In the genomic region with DNA sequence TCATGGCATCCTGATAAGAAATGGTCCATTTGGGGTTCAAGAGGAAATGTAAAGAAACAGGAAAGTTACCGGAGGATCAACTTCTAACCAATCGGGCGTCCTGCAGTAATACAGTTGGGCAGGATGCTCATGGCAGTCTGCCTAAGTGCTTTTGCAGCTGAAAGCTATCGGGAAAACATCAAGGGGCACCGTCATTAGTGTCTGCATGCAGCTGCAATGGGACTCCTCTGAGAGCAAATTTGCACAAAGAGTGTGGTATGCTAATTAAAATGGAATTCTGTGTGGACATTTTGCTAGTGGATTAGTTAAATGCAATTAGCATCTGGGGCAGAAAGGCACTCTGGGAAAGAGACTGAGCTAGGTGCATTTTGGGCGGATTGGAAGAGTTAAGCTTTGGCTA, we compare ENCODE assay signal across 26 mouse cellular contexts.
DNase-seq lines count a peak whose midpoint lies in the region; ATAC-seq and TF ChIP-seq lines count a peak whose summit lies in the region.
"Had no signal": no experiment of that assay in that cellular context is flagged by ENCODE, and none has a peak within 500 bp of the region (broad histone marks: within the 10 kb centered on the region; RNA-seq: fewer than 3 reads in every experiment).

No protein-coding gene starts in this region.

- no peak overlapping the region for H3K27ac ChIP-seq in midbrain, postnatal 0 days (ENCODE audit: low read depth, low read length)
- H3K27ac ChIP-seq in midbrain, embryonic 11.5 days (ENCODE audit: low read depth, low read length): no peak overlapping the region
- H3K27ac ChIP-seq in forebrain, embryonic 13.5 days: no peak overlapping the region
- H3K27ac ChIP-seq: embryonic facial prominence, embryonic 15.5 days; heart, adult 2 months; limb, embryonic 13.5 days; liver, embryonic 12.5 days; midbrain, embryonic 12.5 days had no signal

- no peak for TF ChIP-seq CTCF in midbrain, postnatal 0 days (IDR thresholded peaks at IDR 0.05)

- no peaks in the 10 kb centered on the region for H3K4me1 ChIP-seq in midbrain, postnatal 0 days (ENCODE audit: insufficient read depth, low read length)
- H3K4me1 ChIP-seq in midbrain, embryonic 11.5 days (ENCODE audit: control insufficient read depth, insufficient read depth, low read length): no peaks in the 10 kb centered on the region
- peaks cover 7% of the 10 kb centered on the region; the same call in 1 of the 2 replicates for H3K4me1 ChIP-seq in forebrain, embryonic 13.5 days
- H3K4me1 ChIP-seq: embryonic facial prominence, embryonic 15.5 days; liver, embryonic 12.5 days; midbrain, embryonic 12.5 days had no signal

- H3K4me2 ChIP-seq in midbrain, postnatal 0 days (ENCODE audit: low read depth, low read length, poor library complexity, severe bottlenecking): no peak overlapping the region
- no peak overlapping the region for H3K4me2 ChIP-seq in midbrain, embryonic 11.5 days
- no peak overlapping the region for H3K4me2 ChIP-seq in forebrain, embryonic 13.5 days
- H3K4me2 ChIP-seq: embryonic facial prominence, embryonic 15.5 days; limb, embryonic 13.5 days; liver, embryonic 12.5 days; midbrain, embryonic 12.5 days had no signal

- ATAC-seq in midbrain, postnatal 0 days (ENCODE audit: low FRiP score): no peak
- no peak for ATAC-seq in midbrain, embryonic 11.5 days (ENCODE audit: low FRiP score)
- peak; percentile 81; the same call in 1 of the 2 replicates for ATAC-seq in forebrain, embryonic 13.5 days
- ATAC-seq: liver, embryonic 12.5 days; Patski had no signal

- no peaks in the 10 kb centered on the region for H3K27me3 ChIP-seq in midbrain, postnatal 0 days (ENCODE audit: insufficient read depth, low read length)
- no peaks in the 10 kb centered on the region for H3K27me3 ChIP-seq in midbrain, embryonic 11.5 days (ENCODE audit: control insufficient read depth, insufficient read depth, low read length)
- H3K27me3 ChIP-seq in forebrain, embryonic 13.5 days: no peaks in the 10 kb centered on the region
- H3K27me3 ChIP-seq: embryonic facial prominence, embryonic 15.5 days; limb, embryonic 13.5 days; liver, embryonic 12.5 days; midbrain, embryonic 12.5 days had no signal

- no peaks in the 10 kb centered on the region for H3K9me3 ChIP-seq in midbrain, postnatal 0 days (ENCODE audit: low read length)
- no peaks in the 10 kb centered on the region for H3K9me3 ChIP-seq in midbrain, embryonic 11.5 days (ENCODE audit: control insufficient read depth, low read length)
- no peaks in the 10 kb centered on the region for H3K9me3 ChIP-seq in forebrain, embryonic 13.5 days (replicated peaks)
- H3K9me3 ChIP-seq: embryonic facial prominence, embryonic 15.5 days; limb, embryonic 13.5 days; liver, embryonic 12.5 days; midbrain, embryonic 12.5 days had no signal

- H3K36me3 ChIP-seq in midbrain, postnatal 0 days (ENCODE audit: insufficient read depth, low read length): no peaks in the 10 kb centered on the region
- no peaks in the 10 kb centered on the region for H3K36me3 ChIP-seq in midbrain, embryonic 11.5 days (ENCODE audit: control insufficient read depth, insufficient read depth, low read length)
- H3K36me3 ChIP-seq in forebrain, embryonic 13.5 days (ENCODE audit: poor library complexity, severe bottlenecking): no peaks in the 10 kb centered on the region
- H3K36me3 ChIP-seq: embryonic facial prominence, embryonic 15.5 days; limb, embryonic 13.5 days; liver, embryonic 12.5 days; midbrain, embryonic 12.5 days had no signal

- H3K9ac ChIP-seq in midbrain, postnatal 0 days (replicated peaks; ENCODE audit: low read length, poor library complexity, severe bottlenecking): no peak overlapping the region
- H3K9ac ChIP-seq in midbrain, embryonic 11.5 days (ENCODE audit: low read length): no peak overlapping the region
- no peak overlapping the region for H3K9ac ChIP-seq in forebrain, embryonic 13.5 days
- H3K9ac ChIP-seq: embryonic facial prominence, embryonic 15.5 days; limb, embryonic 13.5 days; liver, embryonic 12.5 days; midbrain, embryonic 12.5 days had no signal

- intact Hi-C loops in heart, postnatal 14 days (cut with DNase I): no loop called here
- intact Hi-C loops in gastrocnemius, postnatal 14 days (cut with DNase I; ENCODE audit: low total_unique reads): no loop called here

- DNase-seq in heart, adult 11 months: peak; percentile 52
- DNase-seq in heart, postnatal 14 days: no peak
- DNase-seq in midbrain, postnatal 0 days (ENCODE audit: low spot score): peak; percentile 46
- DNase-seq in midbrain, embryonic 11.5 days (ENCODE audit: low spot score, missing footprints): no peak
- DNase-seq in gastrocnemius, adult 8-10 months (ENCODE audit: low spot score in 2 of 2): no peak
- DNase-seq in gastrocnemius, postnatal 14 days: no peak
- DNase-seq: adrenal gland, postnatal 36 days; cerebellum, adult 11-12 months; cerebellum, postnatal 25 days; embryo, embryonic 11 days; gastrocnemius, postnatal 25 days; heart, adult 2 months; heart, postnatal 36 days; kidney, adult 18-20 months; kidney, postnatal 4 days; layer of hippocampus, adult 9-11 months; lung, adult 18-20 months; lung, postnatal 10 days; right cerebral cortex, postnatal 14 days had no signal

- H3K4me3 ChIP-seq in midbrain, postnatal 0 days (ENCODE audit: low read depth, low read length): no peak overlapping the region
- H3K4me3 ChIP-seq in midbrain, embryonic 11.5 days (ENCODE audit: low read depth, low read length): no peak overlapping the region
- no peak overlapping the region for H3K4me3 ChIP-seq in forebrain, embryonic 13.5 days
- H3K4me3 ChIP-seq: embryonic facial prominence, embryonic 15.5 days; heart, adult 2 months; limb, embryonic 13.5 days; liver, embryonic 12.5 days; midbrain, embryonic 12.5 days; myocyte had no signal

- WGBS in midbrain, postnatal 0 days: 60% methylated on average over 6 of the region's 6 CpGs
- 79% methylated on average over 6 of the region's 6 CpGs for WGBS in midbrain, embryonic 11.5 days
- WGBS in forebrain, embryonic 13.5 days: 40% methylated on average over 6 of the region's 6 CpGs

Comparison
In these comparisons a context has a peak if more than half of its experiments do, and no peak if none do; other contexts are left out.
1. DNase-seq: peak in heart, adult 11 months (single experiment) and midbrain, postnatal 0 days (single experiment); none in heart, postnatal 14 days (0 of 2), midbrain, embryonic 11.5 days (single experiment), gastrocnemius, adult 8-10 months (0 of 2) and gastrocnemius, postnatal 14 days (single experiment).